Mouse (Mus musculus): ENCODE data around the gene Sco2.

Gene Sco2

DNA sequence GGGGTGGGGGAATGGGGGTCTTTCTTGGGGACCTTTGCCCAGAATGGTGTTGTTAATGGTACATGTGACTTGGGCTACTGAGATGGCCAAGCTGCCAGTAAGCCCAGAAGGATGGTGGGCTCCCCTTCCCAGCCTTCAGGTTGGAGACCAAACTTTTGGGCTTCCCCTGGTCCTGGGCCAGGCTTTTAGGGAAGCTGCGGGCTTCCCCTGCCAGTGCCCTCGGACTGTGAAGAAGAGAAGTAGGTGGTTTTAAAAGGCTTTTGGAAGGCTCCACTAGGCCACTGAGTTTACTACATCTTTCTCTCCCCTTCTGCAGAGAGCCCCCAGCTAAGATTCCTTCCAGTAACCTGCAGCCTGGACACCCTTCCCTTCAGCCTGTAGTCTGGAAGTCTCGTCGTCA, 50.0 kb downstream of the Sco2 start:
- DNase-seq (ENCODE audit: low spot score) = no peak

DNA sequence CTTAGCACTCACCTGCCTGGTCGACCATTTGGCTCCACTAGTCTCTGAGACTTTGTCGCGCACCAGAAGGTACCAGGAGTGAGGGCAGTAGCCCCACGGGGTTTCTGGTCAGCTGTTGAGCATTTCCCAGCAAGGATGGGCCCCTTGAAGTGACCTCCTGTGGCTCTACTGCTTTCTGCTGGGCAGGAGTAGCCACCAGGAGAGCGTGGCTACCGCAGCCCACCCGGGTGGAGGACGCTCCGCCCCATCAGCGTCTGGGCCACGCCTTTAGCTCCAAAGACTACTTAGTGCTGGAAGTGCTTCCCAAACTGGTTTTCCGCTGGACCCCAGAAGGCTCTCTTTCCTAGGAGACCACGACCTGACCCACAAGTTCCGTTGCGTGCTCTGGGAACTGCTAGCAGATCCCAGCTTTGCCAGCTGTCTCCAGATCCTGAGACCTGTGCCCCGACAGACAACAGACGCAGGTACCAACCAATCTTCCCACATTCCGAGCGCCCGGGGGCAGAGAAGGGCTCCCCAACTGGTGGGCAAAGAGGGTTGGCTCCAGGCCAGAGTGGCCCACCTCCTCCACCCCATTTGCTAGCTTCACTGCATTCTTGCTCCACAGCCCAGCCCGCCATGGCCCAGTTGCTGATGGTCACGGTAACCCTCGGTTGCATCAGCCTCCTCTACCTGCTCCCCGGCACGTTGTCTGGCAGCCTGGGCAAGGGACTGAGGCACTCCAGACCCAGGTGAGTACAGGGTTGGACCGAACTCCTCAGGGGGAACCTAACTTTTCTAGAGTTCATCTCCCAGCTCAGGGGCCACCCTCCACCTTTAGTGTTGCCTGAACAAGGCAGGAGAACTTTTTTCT, 50.8 kb downstream of the Sco2 start, which contains the start of gene Adm2:
TSS of gene Adm2 (plus strand) at position 51 of the 853 bp plus-strand sequence.
- no peak for DNase-seq (ENCODE audit: low spot score)
